Mouse (Mus musculus): ENCODE measurements around the gene Plk4. TPM values are rescaled to one million over a fixed set of nuclear protein-coding genes. Genes with fewer than 3 reads are reported as not detected.
"Not testable (repeated sequence)": the region's sequence is repeated elsewhere in the genome, so short reads cannot be mapped to it uniquely, and the experiment has no call there.

Gene Plk4
- polyA plus RNA-seq, 1 experiment from 2014 or later, result 49.2 TPM

DNA sequence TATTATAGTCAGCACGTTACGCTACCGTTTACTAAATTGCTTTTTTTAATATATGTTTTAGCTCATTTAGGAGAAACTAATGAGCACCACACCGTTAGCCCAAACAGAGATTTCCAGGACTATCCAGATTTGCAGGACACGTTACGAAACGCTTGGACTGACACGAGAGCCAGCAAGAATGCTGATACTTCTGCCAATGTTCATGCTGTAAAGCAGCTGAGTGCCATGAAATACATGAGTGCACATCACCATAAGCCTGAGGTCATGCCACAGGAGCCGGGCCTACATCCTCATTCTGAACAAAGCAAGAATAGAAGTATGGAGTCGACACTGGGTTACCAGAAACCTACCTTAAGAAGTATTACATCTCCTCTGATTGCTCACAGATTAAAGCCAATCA lies 8.9 kb downstream of the Plk4 start:
- ATAC-seq (ENCODE audit: low read depth) (no peak), DNase-seq (ENCODE audit: low spot score) (no peak)
- H3K27ac ChIP-seq (replicated peaks; ENCODE audit: low read depth, low read length), result no peak overlapping the region
- no peak overlapping the region for H3K9ac ChIP-seq (ENCODE audit: low read depth, low read length)
- no peaks in the 10 kb centered on the region for H3K9me3 ChIP-seq (ENCODE audit: control insufficient read depth, low read length)
- H3K36me3 ChIP-seq (ENCODE audit: control insufficient read depth, insufficient read depth, low read length), result peaks cover 71% of the 10 kb centered on the region
- H3K4me1 ChIP-seq (ENCODE audit: control insufficient read depth, insufficient read depth, low read length), result no peaks in the 10 kb centered on the region
- no peaks in the 10 kb centered on the region for H3K27me3 ChIP-seq (replicated peaks; ENCODE audit: control insufficient read depth, insufficient read depth, low read length)
- H3K4me3 ChIP-seq (ENCODE audit: low read depth, low read length), result no peak overlapping the region
- WGBS, result 93% methylated on average over 10 of the region's 10 CpGs
- no peak overlapping the region for H3K4me2 ChIP-seq (ENCODE audit: low read depth, low read length)

DNA sequence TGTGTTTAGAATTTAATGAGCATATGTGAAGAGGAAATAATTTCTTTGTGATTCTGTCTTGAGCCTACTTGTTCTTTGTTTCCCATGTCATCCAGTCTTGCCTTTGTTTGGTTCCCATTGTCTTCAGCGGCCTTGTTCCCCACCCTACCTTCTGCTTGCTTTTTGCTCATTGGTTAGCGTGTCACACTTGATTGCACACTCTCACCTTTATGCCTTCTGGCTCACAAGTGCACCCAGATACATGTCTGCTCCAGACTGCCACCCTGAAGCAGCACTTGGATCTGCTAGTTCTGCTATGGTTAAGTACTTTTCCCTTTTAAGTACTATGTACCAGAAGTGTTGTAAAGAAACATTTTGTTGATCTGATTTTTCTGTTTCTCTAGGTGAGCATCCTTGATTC lies 10.1 kb downstream of the Plk4 start:
- Histone ChIP-seq H3K4me2 (ENCODE audit: low read depth, low read length) (no peak overlapping the region), H3K27me3 (replicated peaks; ENCODE audit: control insufficient read depth, insufficient read depth, low read length) (no peaks in the 10 kb centered on the region), H3K9ac (ENCODE audit: low read depth, low read length) (no peak overlapping the region), H3K36me3 (ENCODE audit: control insufficient read depth, insufficient read depth, low read length) (peaks cover 79% of the 10 kb centered on the region), H3K27ac (replicated peaks; ENCODE audit: low read depth, low read length) (no peak overlapping the region), H3K4me3 (ENCODE audit: low read depth, low read length) (no peak overlapping the region), H3K4me1 (ENCODE audit: control insufficient read depth, insufficient read depth, low read length) (no peaks in the 10 kb centered on the region), H3K9me3 (ENCODE audit: control insufficient read depth, low read length) (no peaks in the 10 kb centered on the region)
- DNase-seq (ENCODE audit: low spot score) (no peak), ATAC-seq (ENCODE audit: low read depth) (peak; percentile 67; the same call in 1 of the 2 replicates)
- 80% methylated on average over 2 of the region's 2 CpGs for WGBS

DNA sequence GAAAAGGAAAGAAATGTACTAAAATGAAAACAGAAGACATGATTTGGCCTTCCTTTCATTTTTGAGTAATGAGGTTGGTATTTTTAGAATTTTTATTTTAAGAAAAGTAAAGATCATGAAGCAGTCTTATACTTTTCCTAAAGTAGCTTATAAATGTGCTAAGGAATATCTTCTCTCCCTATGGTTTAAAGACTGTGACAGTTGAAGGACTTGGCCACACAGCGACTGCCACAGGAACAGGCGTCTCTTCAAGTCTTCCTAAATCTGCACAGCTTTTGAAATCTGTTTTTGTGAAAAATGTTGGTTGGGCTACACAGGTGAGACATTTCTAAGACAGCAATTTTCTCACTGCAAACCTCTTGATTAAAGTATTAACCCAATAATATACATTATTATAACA lies 13.5 kb downstream of the Plk4 start:
- Histone ChIP-seq H3K27me3 (replicated peaks; ENCODE audit: control insufficient read depth, insufficient read depth, low read length) (no peaks in the 10 kb centered on the region), H3K4me2 (ENCODE audit: low read depth, low read length) (no peak overlapping the region), H3K9ac (ENCODE audit: low read depth, low read length) (no peak overlapping the region), H3K36me3 (ENCODE audit: control insufficient read depth, insufficient read depth, low read length) (peaks cover 78% of the 10 kb centered on the region), H3K9me3 (ENCODE audit: control insufficient read depth, low read length) (no peaks in the 10 kb centered on the region), H3K4me1 (ENCODE audit: control insufficient read depth, insufficient read depth, low read length) (no peaks in the 10 kb centered on the region), H3K4me3 (ENCODE audit: low read depth, low read length) (no peak overlapping the region), H3K27ac (replicated peaks; ENCODE audit: low read depth, low read length) (no peak overlapping the region)
- 95% methylated on average over 2 of the region's 2 CpGs for WGBS
- DNase-seq (ENCODE audit: low spot score), result no peak
- no peak for ATAC-seq (ENCODE audit: low read depth)

DNA sequence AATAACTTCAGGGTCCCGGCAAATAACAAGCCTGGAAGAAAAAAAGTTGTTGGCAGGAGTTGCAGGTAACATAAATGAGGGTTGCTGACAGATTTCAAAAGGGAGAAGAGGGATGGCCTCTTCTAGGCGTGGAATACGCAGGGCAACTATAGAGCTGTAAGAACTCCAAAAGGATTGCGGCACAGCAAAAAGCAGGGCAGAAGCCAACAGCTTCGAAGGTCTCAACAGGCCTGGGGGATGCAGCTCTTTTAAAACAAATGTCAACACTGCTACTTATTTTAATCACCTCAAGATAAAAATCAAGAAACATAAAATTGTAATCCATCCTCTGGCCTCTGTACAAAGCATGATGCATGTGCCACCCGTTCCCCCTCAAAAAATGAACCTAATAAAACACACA lies 45.7 kb downstream of the Plk4 start:
- DNase-seq (ENCODE audit: low spot score); ATAC-seq (ENCODE audit: low read depth); H3K4me1 ChIP-seq (ENCODE audit: control insufficient read depth, insufficient read depth, low read length); H3K9me3 ChIP-seq (ENCODE audit: control insufficient read depth, low read length); H3K27me3 ChIP-seq (replicated peaks; ENCODE audit: control insufficient read depth, insufficient read depth, low read length); H3K36me3 ChIP-seq (ENCODE audit: control insufficient read depth, insufficient read depth, low read length); H3K27ac ChIP-seq (replicated peaks; ENCODE audit: low read depth, low read length): not testable (repeated sequence)
- Histone ChIP-seq H3K9ac (ENCODE audit: low read depth, low read length) (peak overlapping the region; percentile 67), H3K4me2 (ENCODE audit: low read depth, low read length) (peak overlapping the region; percentile 65), H3K4me3 (ENCODE audit: low read depth, low read length) (peak overlapping the region; percentile 49; the same call in 1 of the 2 replicates)
- WGBS, result 80% methylated on average over 5 of the region's 6 CpGs

DNA sequence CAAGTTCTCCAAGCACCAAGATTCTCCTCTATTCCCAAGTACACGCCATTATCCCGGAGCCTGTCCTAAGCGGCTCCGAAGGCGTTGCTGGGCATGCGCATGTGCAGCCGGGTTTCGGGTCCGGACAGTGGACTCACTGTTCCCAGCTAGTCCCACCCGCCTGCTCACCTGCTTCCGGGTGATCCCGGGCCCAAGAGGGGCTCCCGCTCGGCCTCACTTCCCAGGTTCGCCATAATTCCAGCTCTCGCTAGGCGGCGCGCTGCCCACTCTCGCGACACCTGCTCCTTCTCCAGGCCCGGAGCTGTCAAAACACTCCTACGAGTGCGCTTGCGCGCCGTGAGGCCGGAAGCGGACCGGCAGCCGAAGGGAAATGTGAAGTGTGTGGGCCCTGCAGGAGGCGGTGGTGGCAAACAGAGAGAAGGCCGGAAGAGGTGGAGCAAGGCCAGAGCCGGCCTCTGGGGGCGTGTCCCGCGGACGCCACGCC lies 46.7 kb downstream of the Plk4 start, which contains the start of gene Mfsd8:
Mfsd8 (minus strand) TSS at position 414 of the 484 bp plus-strand sequence.
- peak within 1 kb of the TSS; percentile 70 for H3K4me2 ChIP-seq (ENCODE audit: low read depth, low read length)
- not testable (repeated sequence) for H3K27me3 ChIP-seq (replicated peaks; ENCODE audit: control insufficient read depth, insufficient read depth, low read length); H3K9me3 ChIP-seq (ENCODE audit: control insufficient read depth, low read length); H3K36me3 ChIP-seq (ENCODE audit: control insufficient read depth, insufficient read depth, low read length); H3K4me1 ChIP-seq (ENCODE audit: control insufficient read depth, insufficient read depth, low read length)
- H3K4me3 ChIP-seq (ENCODE audit: low read depth, low read length), result peak within 1 kb of the TSS; percentile 49
- ATAC-seq (ENCODE audit: low read depth) (peak; percentile 100), DNase-seq (ENCODE audit: low spot score) (peak; percentile 97)
- H3K9ac ChIP-seq (ENCODE audit: low read depth, low read length), result peak within 1 kb of the TSS; percentile 67
- WGBS, result 3% methylated on average over 17 of the region's 39 CpGs
- H3K27ac ChIP-seq (replicated peaks; ENCODE audit: low read depth, low read length), result peak within 1 kb of the TSS; percentile 80

DNA sequence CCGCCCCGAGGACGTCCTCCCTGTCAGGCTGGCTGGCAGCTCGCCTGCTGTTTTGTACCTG lies 47.0 kb downstream of the Plk4 start, which contains the start of gene Abhd18:
Abhd18 (plus strand) TSS at position 14 of the 61 bp plus-strand sequence.
- not testable (repeated sequence) for ATAC-seq (ENCODE audit: low read depth); H3K9me3 ChIP-seq (ENCODE audit: control insufficient read depth, low read length); DNase-seq (ENCODE audit: low spot score); H3K36me3 ChIP-seq (ENCODE audit: control insufficient read depth, insufficient read depth, low read length); H3K4me1 ChIP-seq (ENCODE audit: control insufficient read depth, insufficient read depth, low read length); H3K27me3 ChIP-seq (replicated peaks; ENCODE audit: control insufficient read depth, insufficient read depth, low read length)
- no CpG with 5 or more reads among the region's 4 CpGs for WGBS
- Histone ChIP-seq H3K27ac (replicated peaks; ENCODE audit: low read depth, low read length) (peak within 1 kb of the TSS; percentile 80), H3K4me2 (ENCODE audit: low read depth, low read length) (peak within 1 kb of the TSS; percentile 70), H3K4me3 (ENCODE audit: low read depth, low read length) (peak within 1 kb of the TSS; percentile 49), H3K9ac (ENCODE audit: low read depth, low read length) (peak within 1 kb of the TSS; percentile 67)

DNA sequence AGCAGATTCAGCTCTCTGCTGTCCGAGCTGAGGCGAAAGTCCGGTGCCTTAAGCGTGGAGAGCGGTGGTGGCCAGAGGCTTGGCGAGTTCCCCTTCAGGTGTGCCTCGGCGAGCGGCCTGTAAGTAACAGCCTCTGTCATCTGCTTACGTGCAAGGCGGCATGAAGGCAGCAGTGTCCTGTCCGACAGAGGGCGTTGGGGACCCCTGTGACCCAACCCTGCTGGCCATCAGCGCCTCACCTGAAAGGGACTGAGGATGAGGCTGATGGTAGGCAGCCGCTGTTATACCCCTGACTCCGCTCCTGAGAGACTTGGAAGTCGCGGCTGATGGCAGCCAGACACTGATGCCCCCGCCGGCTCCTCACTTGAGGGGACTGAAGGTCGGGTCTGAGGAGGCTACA lies 47.2 kb downstream of the Plk4 start:
- not testable (repeated sequence) for H3K4me1 ChIP-seq (ENCODE audit: control insufficient read depth, insufficient read depth, low read length); H3K36me3 ChIP-seq (ENCODE audit: control insufficient read depth, insufficient read depth, low read length); H3K27me3 ChIP-seq (replicated peaks; ENCODE audit: control insufficient read depth, insufficient read depth, low read length); H3K27ac ChIP-seq (replicated peaks; ENCODE audit: low read depth, low read length); H3K9me3 ChIP-seq (ENCODE audit: control insufficient read depth, low read length)
- Histone ChIP-seq H3K4me3 (ENCODE audit: low read depth, low read length) (peak overlapping the region; percentile 49), H3K4me2 (ENCODE audit: low read depth, low read length) (peak overlapping the region; percentile 70), H3K9ac (ENCODE audit: low read depth, low read length) (peak overlapping the region; percentile 58)
- DNase-seq (ENCODE audit: low spot score), result peak; percentile 18
- 2% methylated on average over 7 of the region's 21 CpGs for WGBS
- peak; percentile 54; the same call in 1 of the 2 replicates for ATAC-seq (ENCODE audit: low read depth)

DNA sequence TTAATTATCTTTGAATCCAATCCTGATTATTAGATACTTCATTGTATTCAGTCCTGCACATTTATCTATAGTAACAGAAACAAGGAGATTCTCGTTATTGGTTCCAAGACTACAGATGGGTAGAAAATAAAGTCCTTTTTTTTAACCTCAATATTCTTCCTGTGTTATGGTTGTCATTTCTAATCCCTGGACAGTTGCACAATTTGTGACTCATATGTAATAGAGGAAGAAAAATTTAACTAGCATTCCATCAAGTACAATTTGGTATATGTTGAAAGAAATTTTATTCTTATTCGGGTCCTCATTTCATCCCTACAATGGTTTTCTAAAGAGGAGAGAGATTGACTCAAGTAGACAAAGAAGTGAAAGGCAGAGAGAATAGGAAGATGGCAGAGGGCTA lies 48.1 kb downstream of the Plk4 start:
- H3K9ac ChIP-seq (ENCODE audit: low read depth, low read length); H3K4me1 ChIP-seq (ENCODE audit: control insufficient read depth, insufficient read depth, low read length); DNase-seq (ENCODE audit: low spot score); H3K27ac ChIP-seq (replicated peaks; ENCODE audit: low read depth, low read length); H3K4me3 ChIP-seq (ENCODE audit: low read depth, low read length); H3K4me2 ChIP-seq (ENCODE audit: low read depth, low read length); H3K36me3 ChIP-seq (ENCODE audit: control insufficient read depth, insufficient read depth, low read length); H3K9me3 ChIP-seq (ENCODE audit: control insufficient read depth, low read length); ATAC-seq (ENCODE audit: low read depth); H3K27me3 ChIP-seq (replicated peaks; ENCODE audit: control insufficient read depth, insufficient read depth, low read length): not testable (repeated sequence)
- 94% methylated on average over 2 of the region's 2 CpGs for WGBS

DNA sequence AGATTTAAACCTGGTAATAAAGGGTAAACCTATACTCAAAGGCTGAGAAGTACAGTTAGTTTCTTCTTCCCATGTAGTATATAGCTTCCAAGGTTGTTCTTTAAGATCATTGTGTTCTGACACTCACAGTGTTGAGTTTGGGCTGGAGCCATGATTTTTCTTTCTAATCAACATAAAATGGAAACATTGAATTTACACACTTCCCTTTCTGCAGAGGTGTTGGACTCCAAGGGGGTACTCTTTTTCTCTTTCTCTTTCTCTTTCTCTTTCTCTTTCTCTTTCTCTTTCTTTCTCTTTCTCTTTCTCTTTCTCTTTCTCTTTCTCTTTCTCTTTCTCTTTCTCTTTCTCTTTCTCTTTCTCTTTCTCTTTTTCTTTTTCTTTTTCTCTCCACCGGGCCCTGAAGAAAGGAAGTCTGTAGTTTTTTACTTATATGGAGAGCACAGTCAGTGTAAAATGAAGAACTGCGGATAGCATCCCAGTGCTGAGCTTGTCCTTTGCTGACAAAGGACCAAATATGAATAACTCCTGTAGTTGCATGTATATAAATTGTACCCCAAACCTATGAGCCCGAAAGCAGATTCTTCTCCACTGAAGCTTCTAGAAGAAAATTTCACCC lies 53.4 kb downstream of the Plk4 start:
- H3K9me3 ChIP-seq (ENCODE audit: control insufficient read depth, low read length); H3K27ac ChIP-seq (replicated peaks; ENCODE audit: low read depth, low read length); H3K4me2 ChIP-seq (ENCODE audit: low read depth, low read length); H3K36me3 ChIP-seq (ENCODE audit: control insufficient read depth, insufficient read depth, low read length); H3K4me3 ChIP-seq (ENCODE audit: low read depth, low read length); ATAC-seq (ENCODE audit: low read depth); H3K9ac ChIP-seq (ENCODE audit: low read depth, low read length); H3K27me3 ChIP-seq (replicated peaks; ENCODE audit: control insufficient read depth, insufficient read depth, low read length); H3K4me1 ChIP-seq (ENCODE audit: control insufficient read depth, insufficient read depth, low read length); DNase-seq (ENCODE audit: low spot score): not testable (repeated sequence)
- WGBS, result 92% methylated on average over 3 of the region's 3 CpGs
